Mouse (Mus musculus) midbrain, embryonic 14.5 days (tissue): Measurements from ENCODE around the gene Phip. TPM values are rescaled to one million over a fixed set of nuclear protein-coding genes. Genes with fewer than 3 reads are reported as not detected.

Source experiments
- ATAC-seq: fragments of 200-750 bp; cut with Nextera tagmentation; 2 replicates; pipeline ENCODE4 v1.8.0; 2017; ENCODE audit warnings: moderate number of reproducible peaks, moderate library complexity; ENCODE audit not compliant: low FRiP score, low TSS enrichment
- DNase-seq: peaks from one replicate; pipeline ENCODE4 v3.0.0-alpha.2; 2015
- H3K27ac ChIP-seq: fragments of 300-500 bp; sonication (generic); replicated peaks from 2 replicates; pipeline ENCODE4 v1.5.1; 2014; ENCODE audit warnings: mild to moderate bottlenecking, low read depth, low read length, moderate library complexity
- H3K27me3 ChIP-seq: fragments of 300-500 bp; sonication (generic); 2 replicates; pipeline ENCODE4 v1.6.1; 2014; ENCODE audit warnings: low read length, control low read depth, mixed read lengths; ENCODE audit not compliant: control insufficient read depth, insufficient read depth
- H3K36me3 ChIP-seq: fragments of 300-500 bp; sonication (generic); 2 replicates; pipeline ENCODE4 v1.6.1; 2014; ENCODE audit warnings: low read length, control low read depth; ENCODE audit not compliant: control insufficient read depth, insufficient read depth
- H3K4me1 ChIP-seq: fragments of 300-500 bp; sonication (generic); 2 replicates; pipeline ENCODE4 v1.6.1; 2014; ENCODE audit warnings: mild to moderate bottlenecking, antibody characterized with exemption, low read length, control low read depth; ENCODE audit not compliant: control insufficient read depth, insufficient read depth
- H3K4me2 ChIP-seq: fragments of 300-500 bp; sonication (generic); 2 replicates; pipeline ENCODE4 v1.6.1; 2014; ENCODE audit warnings: mild to moderate bottlenecking, low read length, moderate library complexity
- H3K4me3 ChIP-seq: fragments of 300-500 bp; sonication (generic); replicated peaks from 2 replicates; pipeline ENCODE4 v1.5.1; 2014; ENCODE audit warnings: low read depth, low read length
- H3K9ac ChIP-seq: fragments of 300-500 bp; sonication (generic); replicated peaks from 2 replicates; pipeline ENCODE4 v1.6.1; 2014; ENCODE audit warnings: mild to moderate bottlenecking, low read length, moderate library complexity
- H3K9me3 ChIP-seq: fragments of 300-500 bp; sonication (generic); 2 replicates; pipeline ENCODE4 v1.6.1; 2016; ENCODE audit warnings: low read length, control low read depth, mixed read lengths; ENCODE audit not compliant: control insufficient read depth
- WGBS: fragments of 180-500 bp; shearing (Covaris S2); extraction: QIAGEN DNeasy Blood & Tissue Kit; methylation state at CpG from one replicate; pipeline ENCODE4 v1.1.7; 2014; 5-methylcytosine and 5-hydroxymethylcytosine counted together
- polyA plus RNA-seq: library from polyadenylated mRNA; unstranded; fragments of >200 nt; fragmentation: Nextera tagmentation; extraction: Ambion mirVana; gene quantifications from 2 replicates; pipeline ENCODE4 v1.2.1, GENCODE M21; 2014

Phip gene
- polyA plus RNA-seq, 1 experiment from 2014 or later = 122 TPM

DNA sequence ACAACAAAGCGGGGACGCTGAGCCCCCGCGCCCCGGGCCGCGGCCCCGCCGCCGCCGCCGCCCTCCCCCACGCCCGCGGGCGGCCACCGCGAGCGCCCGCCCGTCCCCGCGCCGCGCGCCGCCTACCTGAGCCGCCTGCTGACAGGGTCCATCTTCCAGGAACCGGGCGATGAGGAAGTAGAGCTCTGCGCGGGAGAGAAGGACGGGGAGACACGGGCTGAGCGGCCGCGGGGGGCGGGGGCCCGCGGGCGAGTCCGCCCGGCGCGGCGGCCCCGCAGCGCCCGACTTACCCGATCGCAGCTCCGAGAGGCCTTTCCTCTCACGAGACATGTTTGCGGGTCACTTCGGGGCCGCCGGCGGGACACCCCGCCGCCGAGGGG is 364 bp downstream of the Phip start:
- H3K27me3 ChIP-seq = no peaks in the 10 kb centered on the region
- no peaks in the 10 kb centered on the region for H3K9me3 ChIP-seq
- H3K9ac ChIP-seq = peak overlapping the region; percentile 98
- ATAC-seq = peak; percentile 46
- no peak for DNase-seq
- H3K4me1 ChIP-seq = peaks cover 14% of the 10 kb centered on the region
- H3K27ac ChIP-seq = peak overlapping the region; percentile 100
- H3K36me3 ChIP-seq = no peaks in the 10 kb centered on the region
- peak overlapping the region; percentile 92 for H3K4me2 ChIP-seq
- H3K4me3 ChIP-seq = peak overlapping the region; percentile 93
- WGBS = under 1% methylated on average over 60 of the region's 61 CpGs

GRCm38 (mm10) chr9:82974187-82974861 is 992 bp downstream of the Phip start:
- H3K4me1 ChIP-seq = peaks cover 14% of the 10 kb centered on the region
- H3K9ac ChIP-seq = peak overlapping the region; percentile 98
- no peaks in the 10 kb centered on the region for H3K36me3 ChIP-seq
- no peaks in the 10 kb centered on the region for H3K9me3 ChIP-seq
- no peaks in the 10 kb centered on the region for H3K27me3 ChIP-seq
- peak overlapping the region; percentile 93 for H3K4me3 ChIP-seq
- H3K27ac ChIP-seq = peak overlapping the region; percentile 100
- ATAC-seq (peak; percentile 88), DNase-seq (peak; percentile 95)
- peak overlapping the region; percentile 92 for H3K4me2 ChIP-seq
- under 1% methylated on average over 61 of the region's 75 CpGs for WGBS

GRCm38 (mm10) chr9:82973321-82973892 is 1.9 kb downstream of the Phip start:
- H3K36me3 ChIP-seq = no peaks in the 10 kb centered on the region
- peak overlapping the region; percentile 93 for H3K4me3 ChIP-seq
- peak; percentile 17 for DNase-seq
- ATAC-seq = no peak
- no peaks in the 10 kb centered on the region for H3K27me3 ChIP-seq
- H3K9me3 ChIP-seq = no peaks in the 10 kb centered on the region
- peaks cover 17% of the 10 kb centered on the region for H3K4me1 ChIP-seq
- peak overlapping the region; percentile 100; the same call in 1 of the 2 replicates for H3K27ac ChIP-seq
- 25% methylated on average over 8 of the region's 8 CpGs for WGBS
- H3K4me2 ChIP-seq = peak overlapping the region; percentile 92
- H3K9ac ChIP-seq = peak overlapping the region; percentile 98

- DNase-seq (no peak), ATAC-seq (no peak)
- no peak overlapping the region for H3K27ac ChIP-seq
- 0 out of 2 replicates have a peak overlapping the region, but pooled peaks have one; percentile 7 for H3K4me3 ChIP-seq
- peak overlapping the region; percentile 41 for H3K4me2 ChIP-seq
- WGBS = 33% methylated on average over 1 of the region's 1 CpGs
- H3K9ac ChIP-seq = no peak overlapping the region
- no peaks in the 10 kb centered on the region for H3K9me3 ChIP-seq
- no peaks in the 10 kb centered on the region for H3K36me3 ChIP-seq
- H3K27me3 ChIP-seq = no peaks in the 10 kb centered on the region
- peaks cover 17% of the 10 kb centered on the region for H3K4me1 ChIP-seq
Measured at GRCm38 (mm10) chr9:82971433-82971832, 3.9 kb downstream of the Phip start.

DNA sequence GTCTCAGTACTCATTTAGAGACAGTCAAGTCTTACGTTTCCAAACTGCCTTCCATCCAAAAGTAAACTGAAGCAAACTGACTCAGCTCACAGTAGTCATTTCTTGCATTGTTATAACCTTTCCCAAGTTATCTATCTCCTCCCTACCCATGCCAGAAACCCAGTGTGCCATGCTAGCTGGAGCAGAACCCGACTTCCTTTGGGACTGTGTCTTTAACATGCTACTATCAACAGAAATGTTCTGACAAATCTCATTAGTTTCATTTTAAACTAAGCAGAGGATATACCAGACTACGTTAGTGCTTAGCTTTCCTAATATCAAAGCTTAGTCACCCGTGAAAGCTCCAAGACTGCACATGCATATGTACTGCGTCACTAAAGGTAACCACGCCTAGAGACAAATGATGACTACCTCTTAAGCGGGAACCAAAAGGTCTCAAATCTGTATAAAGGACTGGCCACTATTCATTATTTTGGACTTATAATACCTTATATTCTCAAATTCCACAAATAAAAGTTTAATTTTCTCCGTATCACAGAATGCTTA is 8.2 kb downstream of the Phip start:
- H3K9ac ChIP-seq = no peak overlapping the region
- 69% methylated on average over 8 of the region's 8 CpGs for WGBS
- H3K4me2 ChIP-seq = no peak overlapping the region
- H3K27ac ChIP-seq = no peak overlapping the region
- ATAC-seq = no peak
- H3K9me3 ChIP-seq = no peaks in the 10 kb centered on the region
- H3K4me3 ChIP-seq = no peak overlapping the region
- no peaks in the 10 kb centered on the region for H3K27me3 ChIP-seq
- peaks cover 7% of the 10 kb centered on the region for H3K4me1 ChIP-seq
- no peak for DNase-seq
- H3K36me3 ChIP-seq = no peaks in the 10 kb centered on the region

GRCm38 (mm10) chr9:82963981-82964380 is 11.3 kb downstream of the Phip start:
- Histone ChIP-seq H3K9ac (no peak overlapping the region), H3K36me3 (peaks cover 5% of the 10 kb centered on the region), H3K4me2 (no peak overlapping the region), H3K4me1 (peaks cover 3% of the 10 kb centered on the region; the same call in 1 of the 2 replicates), H3K27ac (no peak overlapping the region), H3K9me3 (no peaks in the 10 kb centered on the region), H3K27me3 (no peaks in the 10 kb centered on the region), H3K4me3 (no peak overlapping the region)
- 90% methylated on average over 4 of the region's 4 CpGs for WGBS
- DNase-seq = no peak
- no peak for ATAC-seq

DNA sequence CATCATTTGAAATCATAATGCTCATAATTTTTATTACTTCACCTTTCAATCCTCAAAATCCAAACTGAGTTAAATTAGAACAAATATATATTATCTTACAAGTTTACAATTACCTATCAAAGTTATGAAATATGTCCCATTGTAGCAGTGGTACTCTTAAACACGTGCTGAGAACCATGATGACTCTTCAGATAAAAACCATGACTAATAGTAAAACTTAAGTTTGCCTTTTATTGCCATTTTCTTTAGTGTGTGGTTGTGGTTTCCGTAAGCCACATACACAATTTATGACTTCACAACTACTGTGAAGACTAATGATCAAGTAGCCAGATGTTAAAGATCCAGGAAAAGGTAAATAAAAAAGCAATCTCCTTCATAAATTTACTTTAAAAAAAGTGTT is 14.0 kb downstream of the Phip start:
- no peaks in the 10 kb centered on the region; the same call in 1 of the 2 replicates for H3K4me1 ChIP-seq
- H3K4me3 ChIP-seq = no peak overlapping the region
- H3K9me3 ChIP-seq = no peaks in the 10 kb centered on the region
- H3K27me3 ChIP-seq = no peaks in the 10 kb centered on the region
- H3K9ac ChIP-seq = no peak overlapping the region
- peaks cover 23% of the 10 kb centered on the region for H3K36me3 ChIP-seq
- ATAC-seq (no peak), DNase-seq (no peak)
- H3K4me2 ChIP-seq = no peak overlapping the region
- WGBS = 91% methylated on average over 2 of the region's 2 CpGs
- H3K27ac ChIP-seq = no peak overlapping the region

DNA sequence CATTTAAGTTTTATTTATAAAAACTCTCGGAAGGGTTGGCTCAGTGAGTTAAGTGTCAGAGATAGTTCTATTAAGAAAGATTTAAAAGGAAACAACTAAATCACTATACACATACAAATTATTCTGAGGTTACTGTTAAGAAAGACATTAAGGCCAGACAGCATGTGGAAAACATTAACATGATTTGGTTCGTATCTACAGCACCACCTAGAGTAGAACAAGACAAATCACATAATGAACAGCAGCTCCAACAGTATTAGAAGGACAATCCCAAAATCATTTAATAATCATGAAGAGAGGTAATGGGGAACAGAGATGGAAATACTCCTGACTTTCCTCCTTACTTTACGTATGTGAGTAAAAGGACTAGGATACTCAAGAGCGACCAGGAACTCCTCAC is 20.0 kb downstream of the Phip start:
- no peak for ATAC-seq
- no peak overlapping the region for H3K9ac ChIP-seq
- DNase-seq = peak; percentile 26
- peaks cover 36% of the 10 kb centered on the region for H3K36me3 ChIP-seq
- H3K4me1 ChIP-seq = 0 out of 2 replicates have a peak, but pooled peaks cover 3% of the 10 kb centered on the region
- 80% methylated on average over 4 of the region's 4 CpGs for WGBS
- no peak overlapping the region for H3K4me3 ChIP-seq
- H3K27me3 ChIP-seq = no peaks in the 10 kb centered on the region
- H3K27ac ChIP-seq = no peak overlapping the region
- H3K9me3 ChIP-seq = no peaks in the 10 kb centered on the region
- H3K4me2 ChIP-seq = no peak overlapping the region

DNA sequence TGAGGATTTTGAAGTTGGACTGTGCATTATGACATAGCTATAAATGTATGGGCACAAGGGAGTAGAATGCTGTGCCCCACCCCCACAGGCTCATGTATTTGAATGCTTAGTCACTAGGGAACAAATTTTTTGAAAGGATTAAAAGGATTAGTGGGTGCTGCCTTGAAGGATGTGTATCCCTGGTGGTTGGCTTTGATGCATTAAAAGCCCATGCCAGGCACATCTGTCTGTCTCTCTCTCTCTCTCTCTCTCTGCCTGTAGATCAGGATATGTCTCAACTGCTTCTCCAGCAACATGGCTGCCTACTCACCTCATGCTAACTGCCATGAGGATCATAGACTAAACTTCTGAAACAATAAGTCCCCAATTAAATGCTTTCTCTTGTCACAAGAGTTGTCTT is 23.0 kb downstream of the Phip start:
- H3K9me3 ChIP-seq = no peaks in the 10 kb centered on the region
- no peaks in the 10 kb centered on the region for H3K27me3 ChIP-seq
- no peak overlapping the region for H3K4me2 ChIP-seq
- no peak for DNase-seq
- ATAC-seq = no peak
- H3K4me3 ChIP-seq = no peak overlapping the region
- H3K4me1 ChIP-seq = 0 out of 2 replicates have a peak, but pooled peaks cover 3% of the 10 kb centered on the region
- H3K36me3 ChIP-seq = peaks cover 23% of the 10 kb centered on the region
- no peak overlapping the region for H3K9ac ChIP-seq
- H3K27ac ChIP-seq = no peak overlapping the region
